Mouse (Mus musculus) MEL (cell line): ENCODE data around the gene Nr1h3. TPM values are rescaled to one million over a fixed set of nuclear protein-coding genes. Genes with fewer than 3 reads are reported as not detected.
A peak's percentile ranks its signal among the peaks of the same experiment; 100 is the strongest.

Experiments used
- DNase-seq: peaks from one replicate; pipeline ENCODE4 v3.0.0; 2011; ENCODE audit warnings: low read depth, low spot score
- H3K27ac ChIP-seq: 2 replicates; pipeline ENCODE4 v1.5.1; 2012; ENCODE audit warnings: low read depth, mild to moderate bottlenecking, control low read depth, low read length, moderate library complexity; ENCODE audit not compliant: control insufficient read depth
- H3K27me3 ChIP-seq, 2 experiments: fragments of 150-350 bp in 1 of 2; sonication (generic) in 1 of 2; 2 replicates each; pipeline ENCODE4 v1.6.1; 2012; ENCODE audit warnings: low read length in 2 of 2, mild to moderate bottlenecking in 2 of 2, improper control_type of control experiment in 1 of 2, moderate library complexity in 1 of 2; ENCODE audit not compliant: insufficient read depth in 2 of 2, control insufficient read depth in 1 of 2
- H3K36me3 ChIP-seq, 2 experiments: 2 replicates each; pipeline ENCODE4 v1.6.1; 2012 to 2014; ENCODE audit warnings: low read length in 2 of 2, improper control_type of control experiment in 1 of 2, inconsistent platforms in 1 of 2, mild to moderate bottlenecking in 1 of 2; ENCODE audit not compliant: insufficient read depth in 2 of 2, control insufficient read depth in 1 of 2
- H3K4me1 ChIP-seq, 2 experiments: fragments of 150-350 bp in 1 of 2; sonication (generic) in 1 of 2; 2 replicates each; pipeline ENCODE4 v1.6.1; 2012; ENCODE audit warnings: low read length in 2 of 2, improper control_type of control experiment in 1 of 2, mild to moderate bottlenecking in 1 of 2; ENCODE audit not compliant: insufficient read depth in 2 of 2, control insufficient read depth in 1 of 2
- H3K4me3 ChIP-seq, 2 experiments: fragments of 150-350 bp in 1 of 2; sonication (generic) in 1 of 2; 2 replicates each; pipeline ENCODE4 v1.5.1; 2012; ENCODE audit warnings: low read depth in 2 of 2, low read length in 2 of 2, mild to moderate bottlenecking in 2 of 2, moderate library complexity in 2 of 2, control low read depth in 1 of 2, improper control_type of control experiment in 1 of 2; ENCODE audit not compliant: control insufficient read depth in 1 of 2, insufficient read depth in 1 of 2
- H3K79me2 ChIP-seq: 2 replicates; pipeline ENCODE4 v1.6.1; 2012; ENCODE audit warnings: mild to moderate bottlenecking, low read length, moderate library complexity; ENCODE audit not compliant: control insufficient read depth, poor library complexity, insufficient read depth
- H3K9ac ChIP-seq: 2 replicates; pipeline ENCODE4 v1.6.1; 2012; ENCODE audit warnings: low read depth, mild to moderate bottlenecking, control low read depth, low read length, moderate library complexity; ENCODE audit not compliant: control insufficient read depth, poor library complexity, severe bottlenecking
- H3K9me3 ChIP-seq: fragments of 150-350 bp; sonication (generic); replicated peaks from 2 replicates; pipeline ENCODE4 v1.6.1; 2012; ENCODE audit warnings: mild to moderate bottlenecking, low read length, improper control_type of control experiment, moderate library complexity; ENCODE audit not compliant: insufficient read depth
- BHLHE40 ChIP-seq: IDR thresholded peaks from 2 replicates; pipeline ENCODE4 v1.6.1; 2012; ENCODE audit warnings: low read depth, mild to moderate bottlenecking, inconsistent platforms, low read length, improper control_type of control experiment, borderline replicate concordance
- CHD1 ChIP-seq: IDR thresholded peaks from 2 replicates; pipeline ENCODE4 v1.6.1; 2012; ENCODE audit warnings: low read depth, mild to moderate bottlenecking, inconsistent platforms, low read length, improper control_type of control experiment
- CTCF ChIP-seq, 3 experiments: IDR thresholded peaks in 2 of 3; conservative IDR thresholded peaks in 1 of 3; 2 replicates each; pipeline ENCODE4 v1.5.1; 2011 to 2012; ENCODE audit warnings: low read length in 3 of 3, low read depth in 2 of 3, mild to moderate bottlenecking in 2 of 3, improper control_type of control experiment in 1 of 3, inconsistent platforms in 1 of 3, mixed read lengths in 1 of 3, moderate library complexity in 1 of 3; ENCODE audit not compliant: control insufficient read depth in 1 of 3, insufficient read depth in 1 of 3, poor library complexity in 1 of 3, severe bottlenecking in 1 of 3
- EP300 ChIP-seq, 2 experiments: IDR thresholded peaks; 2 replicates each; pipeline ENCODE4 v1.6.1; 2011; ENCODE audit warnings: improper control_type of control experiment in 2 of 2, low read length in 2 of 2, low read depth in 1 of 2, mild to moderate bottlenecking in 1 of 2
- GATA1 ChIP-seq: IDR thresholded peaks from 2 replicates; pipeline ENCODE4 v1.6.1; 2011; ENCODE audit warnings: low read depth, low read length, improper control_type of control experiment
- HCFC1 ChIP-seq: IDR thresholded peaks from 2 replicates; pipeline ENCODE4 v1.6.1; 2012; ENCODE audit warnings: low read depth, mild to moderate bottlenecking, inconsistent platforms, low read length, improper control_type of control experiment, moderate library complexity
- MAFK ChIP-seq: IDR thresholded peaks from 2 replicates; pipeline ENCODE4 v1.6.1; 2011; ENCODE audit warnings: low read depth, mild to moderate bottlenecking, low read length, improper control_type of control experiment, borderline replicate concordance
- MAX ChIP-seq: IDR thresholded peaks from 2 replicates; pipeline ENCODE4 v1.6.1; 2011; ENCODE audit warnings: low read length, improper control_type of control experiment
- MAZ ChIP-seq: IDR thresholded peaks from 2 replicates; pipeline ENCODE4 v1.6.1; 2012; ENCODE audit warnings: low read depth, mild to moderate bottlenecking, inconsistent platforms, low read length, improper control_type of control experiment
- MYB ChIP-seq: IDR thresholded peaks from 2 replicates; pipeline ENCODE4 v1.6.1; 2011; ENCODE audit warnings: mild to moderate bottlenecking, low read depth, low read length, improper control_type of control experiment
- NELFE ChIP-seq: IDR thresholded peaks from 2 replicates; pipeline ENCODE4 v1.6.1; 2011; ENCODE audit warnings: low read depth, low read length, improper control_type of control experiment
- POLR2A ChIP-seq, 2 experiments: IDR thresholded peaks; 2 replicates each; pipeline ENCODE4 v1.6.1; 2011 to 2012; ENCODE audit warnings: low read length in 2 of 2, mild to moderate bottlenecking in 2 of 2, control low read depth in 1 of 2, improper control_type of control experiment in 1 of 2, low read depth in 1 of 2, moderate library complexity in 1 of 2; ENCODE audit not compliant: control insufficient read depth in 1 of 2, insufficient read depth in 1 of 2, poor library complexity in 1 of 2
- POLR2AphosphoS5 ChIP-seq: IDR thresholded peaks from 2 replicates; pipeline ENCODE4 v1.6.1; 2012; ENCODE audit warnings: low read depth, borderline replicate concordance, mild to moderate bottlenecking, inconsistent platforms, low read length, moderate library complexity, mixed read lengths
- RCOR1 ChIP-seq: IDR thresholded peaks from 2 replicates; pipeline ENCODE4 v1.6.1; 2012; ENCODE audit warnings: low read depth, mild to moderate bottlenecking, inconsistent platforms, low read length, improper control_type of control experiment
- SIN3A ChIP-seq: IDR thresholded peaks from 2 replicates; pipeline ENCODE4 v1.6.1; 2012; ENCODE audit warnings: low read length, improper control_type of control experiment, inconsistent platforms
- TBP ChIP-seq: IDR thresholded peaks from 2 replicates; pipeline ENCODE4 v1.8.0; 2011; ENCODE audit warnings: low read depth, low read length, improper control_type of control experiment
- USF2 ChIP-seq, 2 experiments: IDR thresholded peaks; 2 replicates each; pipeline ENCODE4 v1.6.1; 2011 to 2012; ENCODE audit warnings: improper control_type of control experiment in 2 of 2, low read length in 2 of 2, borderline replicate concordance in 1 of 2, inconsistent platforms in 1 of 2, low read depth in 1 of 2, mild to moderate bottlenecking in 1 of 2; ENCODE audit not compliant: insufficient read depth in 1 of 2
- ZKSCAN1 ChIP-seq: IDR thresholded peaks from 2 replicates; pipeline ENCODE4 v1.6.1; 2012; ENCODE audit warnings: low read depth, mild to moderate bottlenecking, inconsistent platforms, low read length, improper control_type of control experiment, moderate library complexity
- ZMIZ1 ChIP-seq: IDR thresholded peaks from 2 replicates; pipeline ENCODE4 v1.6.1; 2012; ENCODE audit warnings: low read depth, mild to moderate bottlenecking, inconsistent platforms, low read length, improper control_type of control experiment, moderate library complexity
- polyA plus RNA-seq, 2 experiments: library from polyadenylated mRNA; stranded (reverse) in 1 of 2; unstranded in 1 of 2; fragments of >175 nt in 1 of 2; fragments of >200 nt in 1 of 2; gene quantifications; 2 replicates each; pipeline versions ENCODE4 v1.2.1 to v1.2.4; 2012; ENCODE audit warnings: low replicate concordance in 2 of 2, low read depth in 1 of 2; ENCODE audit not compliant: insufficient read length in 2 of 2, insufficient read depth in 1 of 2, missing spikeins in 1 of 2
- total RNA-seq: library from RNA; depleted of rRNA; stranded (reverse); fragments of 300-350 nt; gene quantifications from 2 replicates; pipeline ENCODE4 v1.2.3, GENCODE M21; 2012

The Nr1h3 gene
- total and polyA plus RNA-seq, 3 experiments = 3.5 to 6.9 TPM; not detected in 1

- TF ChIP-seq POLR2A (IDR thresholded peaks at IDR 0.05; ENCODE audit: control insufficient read depth in 1 of 2, insufficient read depth in 1 of 2, low read depth in 1 of 2, low read length in 2 of 2, poor library complexity in 1 of 2) (peak in 1 of 2 experiments; percentile 84; a peak in 3 of 4 replicates), SIN3A (peak; percentile 93), MYB (no peak), GATA1 (no peak; the same call in 1 of the 2 replicates), TBP (peak; percentile 94), NELFE (peak; percentile 79)
Observed at GRCm38 (mm10) chr2:91202222-91202971, at the start of gene Nr1h3, which contains the start of gene Acp2 (continued).

DNA sequence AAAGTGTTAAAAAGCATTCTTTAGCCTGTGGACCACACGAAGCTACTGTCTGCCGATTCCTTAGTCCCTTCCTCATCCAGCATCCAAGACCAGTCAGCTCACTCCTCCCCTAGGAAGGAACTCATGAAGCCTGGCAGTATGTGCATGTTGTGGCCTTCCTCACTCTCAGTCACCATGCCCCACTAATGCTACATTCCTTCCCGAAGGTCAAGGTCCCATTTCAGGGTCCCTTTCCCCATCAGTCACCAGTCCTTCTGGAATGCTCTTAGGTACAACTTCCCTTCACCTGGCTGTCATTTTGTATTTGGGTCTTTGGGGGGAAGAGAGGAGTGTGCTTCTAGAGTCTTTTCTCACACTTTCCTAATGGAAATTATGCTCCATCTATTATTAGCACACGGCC is 49.4 kb upstream of the Nr1h3 start:
- no peaks in the 10 kb centered on the region for H3K9me3 ChIP-seq
- peaks cover 0 to 5% of the 10 kb centered on the region in 2 experiments for H3K4me1 ChIP-seq
- H3K27me3 ChIP-seq = peaks cover 0 to 3% of the 10 kb centered on the region in 2 experiments; a peak in 1 of 4 replicates
- H3K79me2 ChIP-seq = no peaks in the 10 kb centered on the region
- no peak overlapping the region for H3K9ac ChIP-seq
- no peak for TF ChIP-seq HCFC1
- 0 out of 4 replicates have a peak, but pooled peaks cover 0 to 2% of the 10 kb centered on the region in 2 experiments for H3K36me3 ChIP-seq
- H3K4me3 ChIP-seq = no peak overlapping the region
- no peak overlapping the region for H3K27ac ChIP-seq
- no peak for DNase-seq

DNA sequence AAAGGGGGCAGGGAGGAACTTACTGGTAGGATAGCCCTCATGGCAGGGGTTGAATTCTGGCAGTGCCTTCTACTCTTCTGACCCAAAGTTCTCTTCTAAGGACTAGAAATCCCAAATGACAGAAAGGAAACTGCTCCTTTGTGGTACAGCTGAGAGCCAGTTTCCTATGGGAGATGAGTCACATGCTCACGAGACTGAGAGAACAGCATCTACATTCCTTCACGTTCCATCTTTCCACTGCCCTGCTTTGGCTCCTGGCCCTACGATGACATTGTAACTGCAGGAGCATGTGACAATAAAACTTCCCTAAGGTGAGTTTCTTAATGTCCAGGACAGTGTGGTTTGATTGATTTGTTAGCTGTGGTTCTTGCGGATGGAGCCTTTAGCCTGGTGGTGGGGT is 45.7 kb upstream of the Nr1h3 start:
- no peak overlapping the region for H3K9ac ChIP-seq
- peaks cover 0 to 3% of the 10 kb centered on the region in 2 experiments; a peak in 1 of 4 replicates for H3K27me3 ChIP-seq
- no peak overlapping the region for H3K27ac ChIP-seq
- no peaks in the 10 kb centered on the region for H3K9me3 ChIP-seq
- H3K4me3 ChIP-seq = no peak overlapping the region
- DNase-seq = no peak
- H3K79me2 ChIP-seq = no peaks in the 10 kb centered on the region
- peaks cover 10 to 17% of the 10 kb centered on the region in 2 experiments for H3K4me1 ChIP-seq
- TF ChIP-seq EP300 (IDR thresholded peaks at IDR 0.05; ENCODE audit: low read depth in 1 of 2, low read length in 2 of 2) = no peak
- no peak for TF ChIP-seq MYB
- TF ChIP-seq ZKSCAN1 = no peak
- TF ChIP-seq CTCF (IDR thresholded peaks at IDR 0.05 in 2 of 3, conservative IDR thresholded peaks at IDR 0.05 in 1 of 3; ENCODE audit: control insufficient read depth in 1 of 3, insufficient read depth in 1 of 3, low read depth in 2 of 3, low read length in 3 of 3, poor library complexity in 1 of 3, severe bottlenecking in 1 of 3) = no peak
- no peak for TF ChIP-seq MAX
- no peak for TF ChIP-seq RCOR1
- no peak for TF ChIP-seq ZMIZ1
- TF ChIP-seq USF2 (IDR thresholded peaks at IDR 0.05; ENCODE audit: borderline replicate concordance in 1 of 2, insufficient read depth in 1 of 2, low read depth in 1 of 2, low read length in 2 of 2) = no peak
- no peak for TF ChIP-seq BHLHE40
- no peak for TF ChIP-seq CHD1
- no peak for TF ChIP-seq MAFK
- TF ChIP-seq MAZ = no peak
- TF ChIP-seq POLR2AphosphoS5 = no peak
- H3K36me3 ChIP-seq = peaks cover 0 to 18% of the 10 kb centered on the region in 2 experiments; a peak in 2 of 4 replicates
